Mouse (Mus musculus): Measurements from ENCODE around the gene Gm10217. TPM values are rescaled to one million over a fixed set of nuclear protein-coding genes. Genes with fewer than 3 reads are reported as not detected.

Gm10217 gene
- polyA plus RNA-seq (2016; fragmentation: Nextera tagmentation; extraction: Ambion mirVana) = not detected in 2 replicates

DNA sequence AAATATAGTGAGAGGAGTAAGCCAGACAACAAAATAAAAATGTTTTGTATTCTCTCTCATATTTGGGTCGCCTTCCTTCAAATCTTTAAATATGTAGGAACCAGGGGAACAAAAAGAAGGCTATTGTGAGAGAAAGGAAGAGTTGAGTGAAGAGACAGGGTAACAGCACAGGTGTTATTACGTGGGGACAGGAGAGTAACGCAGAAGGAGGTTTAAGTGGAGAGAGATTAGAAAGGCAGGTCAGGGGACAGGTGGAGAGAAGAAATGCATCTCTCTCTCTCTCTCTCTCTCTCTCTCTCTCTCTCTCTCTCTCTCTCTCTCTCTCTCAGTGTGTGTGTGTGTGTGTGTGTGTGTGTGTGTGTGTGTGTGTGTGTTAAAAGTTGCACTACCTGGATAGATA lies at the start of gene Gm10217:
Gene Gm10217 (plus strand): TSS at position 301 of the 400 bp plus-strand sequence.
- Histone ChIP-seq H3K36me3 (no peaks in the 10 kb centered on the region), H3K4me2 (replicated peaks) (no peak within 1 kb of the TSS), H3K4me3 (no peak within 1 kb of the TSS), H3K27ac (no peak within 1 kb of the TSS), H3K9me3 (no peaks in the 10 kb centered on the region), H3K9ac (no peak within 1 kb of the TSS), H3K27me3 (no peaks in the 10 kb centered on the region), H3K4me1 (no peaks in the 10 kb centered on the region)
- ATAC-seq (ENCODE audit: insufficient number of reproducible peaks, insufficient read depth, low FRiP score, low TSS enrichment) = no peak
- 87% methylated on average over 3 of the region's 3 CpGs for WGBS

DNA sequence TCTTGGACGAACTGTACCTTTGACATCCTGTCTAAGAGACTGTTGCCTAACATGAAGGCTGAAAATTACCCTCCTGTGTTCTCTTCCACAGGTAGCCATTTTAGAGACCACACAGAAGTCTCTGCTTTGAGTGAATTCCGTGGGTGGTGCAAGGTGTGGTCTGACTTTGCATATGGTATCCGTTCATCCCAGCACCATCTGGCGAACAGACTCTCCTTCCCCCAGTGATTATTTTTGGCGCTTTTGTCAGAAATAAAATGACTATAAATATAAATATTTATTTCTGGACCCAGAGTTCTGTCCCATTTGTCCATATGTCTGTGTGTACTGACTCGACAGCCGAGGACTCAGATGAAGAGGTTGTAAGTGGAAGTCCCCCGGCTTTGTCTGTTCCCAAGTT lies 39.3 kb upstream of the Gm10217 start:
- no peaks in the 10 kb centered on the region for H3K4me1 ChIP-seq
- 58% methylated on average over 8 of the region's 8 CpGs for WGBS
- no peak overlapping the region for H3K9ac ChIP-seq
- no peak overlapping the region for H3K27ac ChIP-seq
- H3K36me3 ChIP-seq = no peaks in the 10 kb centered on the region
- ATAC-seq (ENCODE audit: insufficient number of reproducible peaks, insufficient read depth, low FRiP score, low TSS enrichment) = no peak
- no peak overlapping the region for H3K4me3 ChIP-seq
- H3K27me3 ChIP-seq = no peaks in the 10 kb centered on the region
- no peak overlapping the region for H3K4me2 ChIP-seq (replicated peaks)
- no peaks in the 10 kb centered on the region for H3K9me3 ChIP-seq

DNA sequence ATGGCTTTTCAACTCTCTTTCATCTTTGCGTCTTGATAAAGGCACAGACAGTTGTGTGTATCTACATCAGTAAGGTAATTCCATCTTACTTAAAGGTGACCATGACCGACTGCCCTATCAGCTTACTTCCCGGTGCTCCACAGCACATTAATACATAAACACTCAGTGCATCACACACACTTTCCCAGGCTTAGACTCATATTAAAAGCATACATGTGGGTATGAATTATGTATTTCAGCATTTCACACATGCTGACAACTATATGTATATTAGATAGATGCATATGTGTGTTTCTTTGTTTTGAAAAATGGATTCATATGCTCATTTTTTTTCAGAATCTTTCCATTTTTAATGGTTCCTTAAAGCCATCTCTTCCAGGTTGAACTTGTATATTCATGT lies 23.8 kb upstream of the Gm10217 start:
- WGBS = 91% methylated on average over 3 of the region's 3 CpGs
- Histone ChIP-seq H3K27ac (no peak overlapping the region), H3K36me3 (no peaks in the 10 kb centered on the region), H3K27me3 (no peaks in the 10 kb centered on the region), H3K4me1 (no peaks in the 10 kb centered on the region), H3K4me2 (replicated peaks) (no peak overlapping the region), H3K9me3 (no peaks in the 10 kb centered on the region), H3K4me3 (no peak overlapping the region), H3K9ac (no peak overlapping the region)
- ATAC-seq (ENCODE audit: insufficient number of reproducible peaks, insufficient read depth, low FRiP score, low TSS enrichment) = no peak

DNA sequence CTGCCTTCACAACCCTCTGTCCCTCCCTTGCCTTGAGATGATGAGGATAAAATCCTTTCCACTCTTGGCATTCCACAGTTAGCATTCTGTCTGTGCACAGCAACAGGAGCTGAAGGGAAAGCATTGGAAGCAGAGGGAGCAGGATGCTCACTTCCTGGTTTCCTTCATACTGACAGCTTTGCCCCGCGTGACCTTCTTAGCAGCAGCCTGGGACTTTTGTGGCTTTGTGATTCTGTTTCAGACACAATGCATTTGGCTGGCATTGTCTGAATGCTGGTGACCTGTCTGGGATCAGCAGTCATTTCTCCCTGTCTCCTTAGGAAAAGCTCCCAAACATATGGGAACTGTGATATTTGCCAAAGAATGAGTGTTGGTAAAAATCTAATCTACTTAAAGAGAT lies 4.8 kb upstream of the Gm10217 start:
- Histone ChIP-seq H3K9me3 (no peaks in the 10 kb centered on the region), H3K36me3 (no peaks in the 10 kb centered on the region), H3K9ac (no peak overlapping the region), H3K27ac (no peak overlapping the region), H3K4me1 (no peaks in the 10 kb centered on the region), H3K4me3 (no peak overlapping the region), H3K27me3 (no peaks in the 10 kb centered on the region), H3K4me2 (replicated peaks) (no peak overlapping the region)
- no peak for ATAC-seq (ENCODE audit: insufficient number of reproducible peaks, insufficient read depth, low FRiP score, low TSS enrichment)
- WGBS = 33% methylated on average over 2 of the region's 2 CpGs

DNA sequence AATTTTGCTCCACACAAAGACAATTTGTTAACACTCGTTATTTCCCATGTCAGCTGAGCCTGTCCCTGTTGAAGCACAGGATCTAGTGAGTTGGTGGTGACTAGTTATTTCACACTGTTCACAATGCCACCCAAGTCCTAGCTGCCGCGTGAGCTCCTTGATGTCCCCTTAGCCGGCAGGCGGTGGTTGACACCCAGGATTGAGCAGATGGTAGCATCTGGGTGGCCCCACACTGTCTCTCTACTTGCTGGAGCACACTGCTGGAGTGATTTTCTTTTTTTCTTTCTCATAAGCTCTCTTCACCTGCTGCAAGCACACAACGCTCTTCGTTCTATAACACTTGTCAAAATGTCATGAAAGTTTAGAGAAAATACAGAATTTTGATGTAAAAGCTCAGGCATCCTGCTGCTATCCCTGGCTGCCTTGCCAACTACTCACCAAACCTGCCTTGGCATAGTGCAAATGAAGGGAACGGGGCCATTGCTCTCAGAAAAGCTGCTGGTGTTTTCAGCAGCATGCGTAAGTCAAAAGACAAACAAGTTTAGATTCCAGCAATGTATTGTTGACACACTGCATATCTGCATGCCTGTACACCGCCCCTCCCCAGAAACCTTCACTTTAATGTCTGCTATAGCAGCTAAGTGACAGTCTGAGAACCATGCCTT lies 3.4 kb upstream of the Gm10217 start:
- no peaks in the 10 kb centered on the region for H3K4me1 ChIP-seq
- no peak for ATAC-seq (ENCODE audit: insufficient number of reproducible peaks, insufficient read depth, low FRiP score, low TSS enrichment)
- H3K27me3 ChIP-seq = no peaks in the 10 kb centered on the region
- H3K4me3 ChIP-seq = no peak overlapping the region
- no peak overlapping the region for H3K4me2 ChIP-seq (replicated peaks)
- no peaks in the 10 kb centered on the region for H3K36me3 ChIP-seq
- H3K9me3 ChIP-seq = no peaks in the 10 kb centered on the region
- WGBS = 84% methylated on average over 10 of the region's 10 CpGs
- no peak overlapping the region for H3K27ac ChIP-seq
- H3K9ac ChIP-seq = no peak overlapping the region

DNA sequence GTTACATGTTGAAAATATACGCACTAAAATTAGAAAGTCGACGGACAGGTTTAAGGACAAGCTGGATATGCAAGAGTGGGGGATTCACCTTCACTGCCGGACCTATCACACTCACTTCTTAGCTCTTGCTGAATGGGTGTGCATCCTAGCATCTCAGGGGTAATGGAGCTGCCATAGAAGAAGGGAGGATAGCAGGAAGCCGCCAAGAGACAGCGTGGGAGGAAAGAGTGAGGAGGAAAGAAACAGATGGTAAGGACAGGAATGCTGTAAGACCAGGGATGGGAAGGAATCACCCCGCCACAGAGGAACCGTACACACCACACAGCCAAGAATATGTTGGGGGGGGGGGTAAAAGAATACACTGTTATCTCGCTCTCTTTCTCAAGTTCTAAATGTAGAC lies 1.1 kb downstream of the Gm10217 start:
- Histone ChIP-seq H3K9ac (no peak overlapping the region), H3K36me3 (no peaks in the 10 kb centered on the region), H3K4me3 (no peak overlapping the region), H3K4me2 (replicated peaks) (no peak overlapping the region), H3K4me1 (no peaks in the 10 kb centered on the region), H3K27ac (no peak overlapping the region), H3K9me3 (no peaks in the 10 kb centered on the region), H3K27me3 (no peaks in the 10 kb centered on the region)
- WGBS = 84% methylated on average over 9 of the region's 9 CpGs
- no peak for ATAC-seq (ENCODE audit: insufficient number of reproducible peaks, insufficient read depth, low FRiP score, low TSS enrichment)

DNA sequence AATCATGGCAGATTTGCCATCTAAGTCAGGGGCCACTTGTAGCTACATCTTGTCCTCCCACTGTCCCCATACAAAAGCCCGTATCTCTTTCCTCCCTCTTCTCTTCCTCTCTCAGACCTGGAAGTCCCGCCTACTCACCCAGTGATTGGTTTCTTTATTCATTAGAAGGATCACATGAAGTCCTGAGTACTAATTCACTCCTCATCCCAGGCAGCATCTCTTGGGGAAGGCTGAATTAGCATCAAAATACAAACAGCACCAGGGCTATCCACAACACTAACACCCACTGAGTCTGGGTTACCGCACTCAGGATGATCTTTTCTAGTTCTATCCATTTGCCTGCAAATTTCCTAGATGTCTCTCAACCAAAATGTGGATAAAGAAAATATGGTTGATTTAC lies 4.0 kb downstream of the Gm10217 start:
- Histone ChIP-seq H3K27ac (no peak overlapping the region), H3K27me3 (no peaks in the 10 kb centered on the region), H3K4me2 (replicated peaks) (no peak overlapping the region), H3K4me1 (no peaks in the 10 kb centered on the region), H3K9me3 (no peaks in the 10 kb centered on the region), H3K9ac (no peak overlapping the region), H3K36me3 (no peaks in the 10 kb centered on the region), H3K4me3 (no peak overlapping the region)
- ATAC-seq (ENCODE audit: insufficient number of reproducible peaks, insufficient read depth, low FRiP score, low TSS enrichment) = no peak
- 62% methylated on average over 3 of the region's 3 CpGs for WGBS

DNA sequence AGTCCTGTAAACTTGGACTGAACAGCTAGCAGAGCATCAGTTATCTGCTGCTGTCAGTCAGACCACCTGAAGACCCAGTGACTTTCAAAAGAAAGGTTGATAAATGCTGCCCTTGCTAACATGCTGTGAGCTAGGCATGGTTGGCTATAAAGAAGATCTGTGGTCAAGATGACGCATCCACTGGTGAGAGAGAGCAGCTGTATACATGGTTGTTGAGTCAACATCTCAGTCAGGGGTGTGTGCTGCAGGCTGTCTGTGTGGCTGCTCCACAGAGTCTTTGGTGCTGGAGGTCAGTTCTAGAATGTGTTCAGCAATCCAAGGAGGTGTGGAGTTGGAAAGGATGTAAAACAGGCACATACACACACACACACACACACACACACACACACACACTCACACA lies 12.2 kb downstream of the Gm10217 start:
- Histone ChIP-seq H3K27ac (no peak overlapping the region), H3K4me1 (no peaks in the 10 kb centered on the region), H3K36me3 (no peaks in the 10 kb centered on the region), H3K4me2 (replicated peaks) (no peak overlapping the region), H3K9me3 (no peaks in the 10 kb centered on the region), H3K9ac (no peak overlapping the region), H3K4me3 (no peak overlapping the region), H3K27me3 (0 out of 2 replicates have a peak, but pooled peaks cover 3% of the 10 kb centered on the region)
- WGBS = 84% methylated on average over 1 of the region's 1 CpGs
- no peak for ATAC-seq (ENCODE audit: insufficient number of reproducible peaks, insufficient read depth, low FRiP score, low TSS enrichment)

DNA sequence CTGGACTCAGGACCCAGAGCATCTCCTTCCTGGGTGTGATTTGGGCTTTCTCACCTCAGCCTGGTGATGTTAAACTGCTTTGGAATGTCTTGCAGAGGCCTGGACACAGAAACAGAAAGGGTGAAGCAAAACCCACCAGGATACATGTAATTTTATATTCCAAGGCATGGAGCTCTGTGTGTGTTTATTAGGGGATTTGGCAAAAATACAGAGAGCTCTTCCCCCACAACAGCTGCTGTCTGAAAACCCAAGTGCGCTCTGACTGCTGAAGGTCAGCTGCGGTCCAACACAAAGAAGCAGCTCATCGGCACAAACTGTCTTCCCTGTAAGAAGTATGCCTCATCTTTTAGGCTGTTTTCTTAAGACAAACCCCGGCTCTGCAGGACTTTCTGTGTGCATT lies 15.9 kb downstream of the Gm10217 start:
- no peaks in the 10 kb centered on the region for H3K4me1 ChIP-seq
- WGBS = 82% methylated on average over 4 of the region's 4 CpGs
- no peak overlapping the region for H3K9ac ChIP-seq
- no peak overlapping the region for H3K27ac ChIP-seq
- H3K4me2 ChIP-seq (replicated peaks) = no peak overlapping the region
- H3K36me3 ChIP-seq = no peaks in the 10 kb centered on the region
- 0 out of 2 replicates have a peak, but pooled peaks cover 3% of the 10 kb centered on the region for H3K27me3 ChIP-seq
- no peak overlapping the region for H3K4me3 ChIP-seq
- no peak for ATAC-seq (ENCODE audit: insufficient number of reproducible peaks, insufficient read depth, low FRiP score, low TSS enrichment)
- no peaks in the 10 kb centered on the region for H3K9me3 ChIP-seq

DNA sequence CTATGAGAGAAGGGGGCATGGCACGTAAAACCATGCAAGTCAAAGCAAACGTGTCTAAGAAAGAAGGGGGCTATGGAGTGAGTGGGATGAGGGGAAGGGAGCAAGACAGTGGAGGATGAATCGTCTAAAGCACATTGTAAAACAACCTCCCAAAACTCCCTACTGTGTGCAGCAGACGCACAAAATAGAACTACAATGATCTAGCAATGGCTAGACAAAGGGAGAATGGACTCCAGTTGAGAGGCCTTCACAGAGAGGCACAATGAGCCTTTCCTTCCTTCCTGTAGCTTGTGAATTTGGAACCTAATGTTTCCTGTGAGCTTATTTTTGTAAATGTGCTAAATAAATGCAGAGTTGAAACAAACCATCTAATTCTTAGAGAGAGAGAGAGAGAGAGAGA lies 22.7 kb downstream of the Gm10217 start:
- H3K36me3 ChIP-seq = no peaks in the 10 kb centered on the region
- WGBS = 69% methylated on average over 4 of the region's 4 CpGs
- H3K27ac ChIP-seq = no peak overlapping the region
- no peak overlapping the region for H3K4me2 ChIP-seq (replicated peaks)
- no peaks in the 10 kb centered on the region for H3K4me1 ChIP-seq
- ATAC-seq (ENCODE audit: insufficient number of reproducible peaks, insufficient read depth, low FRiP score, low TSS enrichment) = no peak
- H3K9ac ChIP-seq = no peak overlapping the region
- H3K9me3 ChIP-seq = no peaks in the 10 kb centered on the region
- no peak overlapping the region for H3K4me3 ChIP-seq
- H3K27me3 ChIP-seq = no peaks in the 10 kb centered on the region

DNA sequence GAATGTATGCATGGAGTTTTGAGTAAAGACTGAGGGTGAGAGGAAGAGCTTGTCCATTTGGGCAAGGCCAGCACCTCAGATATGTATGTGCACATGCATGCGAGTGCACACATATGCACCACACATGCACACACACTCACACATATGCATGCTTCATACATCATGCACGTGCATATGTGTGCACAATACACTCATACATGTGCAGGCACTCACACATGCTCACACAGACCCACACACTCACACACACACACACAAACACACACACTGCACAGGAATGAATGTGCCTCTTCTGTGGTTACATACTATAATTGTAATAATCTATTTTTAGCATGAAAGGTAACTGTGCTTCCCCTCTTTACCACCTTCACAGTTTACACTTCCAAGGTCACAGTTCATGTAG lies 35.1 kb downstream of the Gm10217 start:
- peaks cover 10% of the 10 kb centered on the region; the same call in 1 of the 2 replicates for H3K4me1 ChIP-seq
- WGBS = 74% methylated on average over 2 of the region's 2 CpGs
- no peak for ATAC-seq (ENCODE audit: insufficient number of reproducible peaks, insufficient read depth, low FRiP score, low TSS enrichment)

DNA sequence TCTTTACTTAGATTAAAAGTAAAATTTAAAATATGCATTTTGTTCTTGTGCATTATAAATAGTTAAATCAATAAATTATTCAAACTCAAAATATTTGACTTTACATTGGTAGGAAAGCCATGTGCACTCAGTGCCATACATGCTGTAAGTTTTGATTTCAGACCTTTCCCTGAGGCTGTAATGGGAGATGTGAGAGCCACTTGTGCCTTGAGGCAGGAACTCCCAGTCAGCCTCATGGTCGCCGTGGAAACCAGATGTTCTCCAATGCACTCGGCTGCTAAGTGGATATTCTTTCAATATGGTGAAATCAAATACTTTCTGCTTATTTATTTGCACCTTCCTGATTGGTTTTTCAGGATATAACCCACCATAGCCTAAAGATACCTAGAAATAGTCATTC lies 35.6 kb downstream of the Gm10217 start:
- peaks cover 10% of the 10 kb centered on the region; the same call in 1 of the 2 replicates for H3K4me1 ChIP-seq
- no peak overlapping the region for H3K4me2 ChIP-seq (replicated peaks)
- no peak for ATAC-seq (ENCODE audit: insufficient number of reproducible peaks, insufficient read depth, low FRiP score, low TSS enrichment)
- WGBS = 35% methylated on average over 3 of the region's 3 CpGs
- H3K36me3 ChIP-seq = no peaks in the 10 kb centered on the region
- no peak overlapping the region for H3K4me3 ChIP-seq
- H3K27ac ChIP-seq = no peak overlapping the region
- no peaks in the 10 kb centered on the region for H3K27me3 ChIP-seq
- no peak overlapping the region for H3K9ac ChIP-seq
- no peaks in the 10 kb centered on the region for H3K9me3 ChIP-seq

More for the DNA sequence above, 35.1 kb downstream of the Gm10217 start:
- no peak overlapping the region for H3K9ac ChIP-seq
- no peak overlapping the region for H3K4me2 ChIP-seq (replicated peaks)
- no peaks in the 10 kb centered on the region for H3K27me3 ChIP-seq
- H3K4me3 ChIP-seq = no peak overlapping the region
- H3K36me3 ChIP-seq = no peaks in the 10 kb centered on the region
- no peak overlapping the region for H3K27ac ChIP-seq
- H3K9me3 ChIP-seq = no peaks in the 10 kb centered on the region
